Mouse (Mus musculus) embryo, embryonic 11 days (tissue): Measurements from ENCODE around the gene Smg5.
"Not testable (repeated sequence)": the region's sequence is repeated elsewhere in the genome, so short reads cannot be mapped to it uniquely, and the experiment has no call there.

Experiments used
- DNase-seq: peaks from one replicate; pipeline ENCODE4 v3.0.0-alpha.2; 2015

Smg5 gene

GRCm38 (mm10) chr3:88354396-88355165, 18.5 kb downstream of the Smg5 start:
- DNase-seq = no peak

GRCm38 (mm10) chr3:88359584-88359983, 23.5 kb downstream of the Smg5 start:
- no peak for DNase-seq

- DNase-seq = no peak
Measured at GRCm38 (mm10) chr3:88359989-88360388, 23.9 kb downstream of the Smg5 start.

GRCm38 (mm10) chr3:88361096-88361495, 25.0 kb downstream of the Smg5 start:
- no peak for DNase-seq

GRCm38 (mm10) chr3:88361612-88362313, 25.7 kb downstream of the Smg5 start:
- no peak for DNase-seq

GRCm38 (mm10) chr3:88363700-88364099, 27.6 kb downstream of the Smg5 start:
- DNase-seq = no peak

GRCm38 (mm10) chr3:88364337-88364736, 28.3 kb downstream of the Smg5 start, which contains the start of gene Paqr6:
Paqr6 (plus strand) TSS chr3:88364584.
- peak; percentile 63 for DNase-seq

GRCm38 (mm10) chr3:88365705-88366361, 29.8 kb downstream of the Smg5 start:
- DNase-seq = no peak

- DNase-seq = peak; percentile 45
Measured at GRCm38 (mm10) chr3:88366830-88367428, 30.9 kb downstream of the Smg5 start.

GRCm38 (mm10) chr3:88367517-88367916, 31.5 kb downstream of the Smg5 start:
- DNase-seq = not testable (repeated sequence)

- not testable (repeated sequence) for DNase-seq
Measured at GRCm38 (mm10) chr3:88368511-88368910, 32.5 kb downstream of the Smg5 start.

GRCm38 (mm10) chr3:88372643-88373042, 36.6 kb downstream of the Smg5 start, which contains the start of gene Bglap3:
Bglap3 (minus strand) TSS chr3:88372743.
- not testable (repeated sequence) for DNase-seq

GRCm38 (mm10) chr3:88375750-88376626, 39.9 kb downstream of the Smg5 start:
- peak; percentile 71 for DNase-seq

- not testable (repeated sequence) for DNase-seq
Measured at GRCm38 (mm10) chr3:88376644-88377043, 40.6 kb downstream of the Smg5 start.

GRCm38 (mm10) chr3:88378599-88378998, 42.5 kb downstream of the Smg5 start, which contains the start of gene Bglap2:
Bglap2 (minus strand) TSS chr3:88378699.
- not testable (repeated sequence) for DNase-seq

- DNase-seq = peak; percentile 75
Measured at GRCm38 (mm10) chr3:88381389-88382315, 45.6 kb downstream of the Smg5 start.

GRCm38 (mm10) chr3:88382383-88382782, 46.3 kb downstream of the Smg5 start:
- DNase-seq = not testable (repeated sequence)

- DNase-seq = no peak
Measured at GRCm38 (mm10) chr3:88384364-88384763, 48.3 kb downstream of the Smg5 start, which contains the start of gene Bglap. Bglap (minus strand) TSS chr3:88384464.

GRCm38 (mm10) chr3:88393776-88394375, 57.8 kb downstream of the Smg5 start:
- DNase-seq = no peak

- DNase-seq = no peak
Measured at GRCm38 (mm10) chr3:88395288-88395687, 59.2 kb downstream of the Smg5 start.
